Mouse (Mus musculus) midbrain, embryonic 10.5 days (tissue): ENCODE measurements at regions not wholly inside any gene's neighbourhood (a gene's known extent, or its start where the extent isn't known, plus 50 kb on each side); places are given as distances from the start of the nearest gene placed in this dataset.
A peak's percentile ranks its signal among the peaks of the same experiment; 100 is the strongest.
"Not testable (repeated sequence)": the region's sequence is repeated elsewhere in the genome, so short reads cannot be mapped to it uniquely, and the experiment has no call there.

Source experiments
- DNase-seq: peaks from one replicate; pipeline ENCODE4 v3.0.0-alpha.2; 2017; ENCODE audit warnings: low spot score
- H3K27ac ChIP-seq: fragments of 300-500 bp; sonication (generic); replicated peaks from 2 replicates; pipeline ENCODE4 v1.5.1; 2016; ENCODE audit warnings: mild to moderate bottlenecking
- H3K27me3 ChIP-seq: fragments of 300-500 bp; sonication (generic); 2 replicates; pipeline ENCODE4 v1.6.1; 2016; ENCODE audit warnings: low read depth, mild to moderate bottlenecking; ENCODE audit not compliant: poor library complexity, severe bottlenecking
- H3K36me3 ChIP-seq: fragments of 300-500 bp; sonication (generic); 2 replicates; pipeline ENCODE4 v1.6.1; 2016; ENCODE audit warnings: mild to moderate bottlenecking, moderate library complexity
- H3K4me1 ChIP-seq: fragments of 300-500 bp; sonication (generic); 2 replicates; pipeline ENCODE4 v1.6.1; 2016
- H3K4me3 ChIP-seq: fragments of 300-500 bp; sonication (generic); 2 replicates; pipeline ENCODE4 v1.5.1; 2016; ENCODE audit warnings: mild to moderate bottlenecking, moderate library complexity
- H3K9me3 ChIP-seq: fragments of 300-500 bp; sonication (generic); replicated peaks from 2 replicates; pipeline ENCODE4 v1.6.1; 2016; ENCODE audit warnings: mild to moderate bottlenecking
- WGBS: fragments of 180-500 bp; shearing (Covaris S2); methylation state at CpG from one replicate; pipeline ENCODE4 v1.1.7; 2016; 5-methylcytosine and 5-hydroxymethylcytosine counted together

DNA sequence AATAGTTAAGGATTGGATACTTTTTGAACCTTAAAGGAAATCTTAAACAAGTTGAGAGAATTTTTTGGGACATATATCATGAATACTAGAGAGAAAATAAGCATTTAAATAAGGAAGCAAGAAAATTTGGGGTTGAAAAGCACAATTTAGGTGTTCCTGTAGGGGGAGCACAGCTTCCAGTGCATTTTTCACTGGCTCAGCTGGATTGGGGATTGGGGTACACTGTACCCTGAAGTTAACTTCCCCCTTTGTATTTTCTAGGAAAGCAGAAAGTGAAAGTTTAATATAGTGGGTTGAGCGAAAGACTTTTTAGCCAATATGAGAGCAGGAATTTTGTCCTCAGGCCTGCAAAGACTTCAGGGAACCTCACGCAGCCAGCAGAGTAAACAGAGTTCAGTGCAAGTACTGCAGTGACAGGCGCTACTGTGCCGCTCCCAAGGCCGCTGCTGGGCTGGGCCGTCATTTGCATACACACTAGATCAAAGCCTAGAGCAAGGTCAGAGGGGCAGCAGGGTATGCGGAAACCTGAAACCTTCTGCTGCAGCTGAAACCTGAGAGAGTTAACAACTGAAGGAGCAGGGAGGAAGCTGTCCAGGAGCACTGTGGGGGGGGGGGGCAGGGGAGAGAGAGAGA lies 1111.4 kb downstream of the H2al1n start:
- no peak overlapping the region for H3K4me3 ChIP-seq
- H3K4me1 ChIP-seq = peaks cover 3% of the 10 kb centered on the region
- WGBS = 12% methylated on average over 7 of the region's 7 CpGs
- H3K27ac ChIP-seq = no peak overlapping the region
- H3K9me3 ChIP-seq = no peaks in the 10 kb centered on the region
- no peaks in the 10 kb centered on the region for H3K36me3 ChIP-seq
- peak; percentile 59 for DNase-seq
- H3K27me3 ChIP-seq = no peaks in the 10 kb centered on the region

DNA sequence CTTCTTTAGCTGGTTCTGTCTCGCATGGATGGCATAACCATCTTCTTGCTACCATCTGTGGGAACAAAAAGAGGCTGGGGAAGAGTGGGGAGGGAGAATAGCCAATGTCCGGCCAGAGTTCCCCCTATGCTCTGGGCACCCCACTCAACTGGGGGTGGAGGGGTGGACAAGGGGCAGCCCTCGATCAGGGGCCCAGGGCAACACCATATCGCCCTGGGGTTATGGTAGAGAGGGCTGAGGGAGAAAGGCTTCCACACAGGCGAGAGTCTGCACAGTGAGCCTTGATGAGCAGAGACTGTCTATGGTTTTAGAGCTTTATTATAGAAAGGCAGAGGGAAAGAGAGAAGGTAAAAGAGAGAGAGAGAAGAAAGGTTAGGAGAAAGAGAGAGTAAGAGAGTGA lies 1112.0 kb downstream of the H2al1n start:
- WGBS = 43% methylated on average over 5 of the region's 5 CpGs
- Histone ChIP-seq H3K4me3 (no peak overlapping the region), H3K36me3 (no peaks in the 10 kb centered on the region), H3K9me3 (no peaks in the 10 kb centered on the region), H3K27me3 (no peaks in the 10 kb centered on the region), H3K27ac (peak overlapping the region; percentile 57; the same call in 1 of the 2 replicates), H3K4me1 (peaks cover 3% of the 10 kb centered on the region)
- no peak for DNase-seq

DNA sequence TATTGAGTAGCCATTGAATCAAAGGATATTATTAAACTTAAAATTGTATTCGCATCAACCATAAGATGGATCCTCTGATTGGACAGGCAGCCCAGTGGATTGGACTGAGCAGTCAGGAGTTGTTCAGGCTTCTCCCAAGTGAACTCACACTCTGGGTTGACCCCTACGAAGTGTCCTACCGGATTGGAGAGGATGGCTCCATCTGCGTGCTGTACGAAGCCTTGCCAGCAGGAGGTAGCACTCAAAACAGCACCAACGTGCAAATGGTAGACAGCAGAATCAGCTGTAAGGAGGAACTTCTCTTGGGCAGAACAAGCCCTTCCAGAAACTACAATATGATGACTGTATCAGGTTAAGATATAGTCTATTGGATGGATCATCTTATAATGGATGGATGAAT lies 1154.2 kb downstream of the H2al1n start:
- DNase-seq, H3K4me1 ChIP-seq, H3K4me3 ChIP-seq, H3K27ac ChIP-seq, H3K27me3 ChIP-seq, H3K9me3 ChIP-seq, H3K36me3 ChIP-seq: not testable (repeated sequence)
- 88% methylated on average over 6 of the region's 6 CpGs for WGBS
